Mouse (Mus musculus): ENCODE data around the gene Inha.

Inha gene

DNA sequence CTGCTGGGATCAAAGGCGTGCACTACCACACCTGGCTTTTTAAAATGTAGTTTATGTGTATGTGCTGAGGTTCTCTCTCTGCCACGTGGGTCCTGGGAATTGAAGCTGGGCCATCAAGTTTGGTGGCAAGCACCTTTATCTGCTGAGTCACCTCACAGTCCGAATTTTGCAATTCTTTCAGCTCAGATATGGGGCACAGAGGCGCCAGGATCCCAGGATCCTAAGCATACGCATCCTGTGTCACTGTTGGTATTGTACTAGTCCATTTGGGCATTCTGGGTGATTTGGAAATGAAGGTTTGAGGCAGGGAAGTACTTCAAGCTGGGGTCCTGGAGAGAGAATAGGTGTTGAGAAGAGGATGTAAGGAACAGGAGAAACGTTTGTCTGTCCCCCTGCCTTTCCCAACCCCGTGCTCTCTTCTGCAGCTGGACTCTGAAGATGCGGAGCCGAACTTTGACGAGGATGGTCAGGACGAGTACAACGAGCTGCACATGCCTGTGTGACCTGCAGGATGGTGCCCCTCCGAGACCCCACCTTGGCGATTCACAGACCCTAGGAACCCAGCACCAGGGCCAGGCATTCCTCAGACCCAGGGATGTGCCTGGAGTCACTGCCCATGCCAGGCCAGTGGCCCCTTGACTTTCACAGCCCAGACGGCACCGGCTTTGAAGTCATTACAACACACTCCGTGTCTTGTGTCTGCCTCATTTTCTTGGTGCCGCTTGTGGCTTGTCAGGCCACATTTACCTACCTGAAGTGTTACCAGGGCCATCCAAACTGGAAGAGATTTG, 51.7 kb downstream of the Inha start:
- no peak for DNase-seq (ENCODE audit: low read depth, low spot score)

- peak; percentile 96 for DNase-seq (ENCODE audit: low read depth, low spot score)
Measured at GRCm38 (mm10) chr1:75559212-75559925, 52.5 kb downstream of the Inha start.
